Mouse (Mus musculus) forebrain, embryonic 16.5 days (tissue): ENCODE results near the gene Cdhr2. TPM values are rescaled to one million over a fixed set of nuclear protein-coding genes. Genes with fewer than 3 reads are reported as not detected.
A peak's percentile ranks its signal among the peaks of the same experiment; 100 is the strongest.

Experiments used
- ATAC-seq: fragments of 200-750 bp; cut with Nextera tagmentation; 2 replicates; pipeline ENCODE4 v1.8.0; 2017; ENCODE audit warnings: mild to moderate bottlenecking, moderate library complexity
- H3K27ac ChIP-seq: fragments of 300-500 bp; sonication (generic); 2 replicates; pipeline ENCODE4 v1.5.1; 2014; ENCODE audit warnings: low read length, control low read depth
- H3K27me3 ChIP-seq: fragments of 300-500 bp; sonication (generic); replicated peaks from 2 replicates; pipeline ENCODE4 v1.6.1; 2014; ENCODE audit warnings: low read length; ENCODE audit not compliant: control insufficient read depth, insufficient read depth
- H3K36me3 ChIP-seq: fragments of 300-500 bp; sonication (generic); 2 replicates; pipeline ENCODE4 v1.6.1; 2014; ENCODE audit not compliant: control insufficient read depth, insufficient read depth
- H3K4me1 ChIP-seq: fragments of 300-500 bp; sonication (generic); replicated peaks from 2 replicates; pipeline ENCODE4 v1.6.1; 2014; ENCODE audit warnings: low read length; ENCODE audit not compliant: control insufficient read depth, insufficient read depth
- H3K4me2 ChIP-seq: fragments of 300-500 bp; sonication (generic); 2 replicates; pipeline ENCODE4 v1.6.1; 2014; ENCODE audit warnings: mild to moderate bottlenecking, low read length, control low read depth
- H3K4me3 ChIP-seq: fragments of 300-500 bp; sonication (generic); replicated peaks from 2 replicates; pipeline ENCODE4 v1.5.1; 2014; ENCODE audit warnings: mild to moderate bottlenecking, low read length, control low read depth
- H3K9ac ChIP-seq: fragments of 300-500 bp; sonication (generic); replicated peaks from 2 replicates; pipeline ENCODE4 v1.6.1; 2014; ENCODE audit warnings: low read depth, low read length, control low read depth
- H3K9me3 ChIP-seq: fragments of 300-500 bp; sonication (generic); 2 replicates; pipeline ENCODE4 v1.6.1; 2016; ENCODE audit warnings: low read length; ENCODE audit not compliant: control insufficient read depth
- WGBS: fragments of 180-500 bp; shearing (Covaris S2); extraction: QIAGEN DNeasy Blood & Tissue Kit; methylation state at CpG from one replicate; pipeline ENCODE4 v1.1.7; 2014; 5-methylcytosine and 5-hydroxymethylcytosine counted together
- polyA plus RNA-seq: library from polyadenylated mRNA; unstranded; fragments of >200 nt; fragmentation: Nextera tagmentation; extraction: Ambion mirVana; gene quantifications from 2 replicates; pipeline ENCODE4 v1.2.1, GENCODE M21; 2015

Gene Cdhr2
- polyA plus RNA-seq, 1 experiment from 2014 or later = 0.25 TPM

- no peak overlapping the region for H3K9ac ChIP-seq
- H3K27me3 ChIP-seq = no peaks in the 10 kb centered on the region
- peaks cover 52% of the 10 kb centered on the region for H3K4me1 ChIP-seq
- no peak for ATAC-seq
- peaks cover 5% of the 10 kb centered on the region; the same call in 1 of the 2 replicates for H3K36me3 ChIP-seq
- H3K4me2 ChIP-seq = peak overlapping the region; percentile 31
- 37% methylated on average over 6 of the region's 6 CpGs for WGBS
- H3K4me3 ChIP-seq = no peak overlapping the region
- H3K27ac ChIP-seq = no peak overlapping the region
- no peaks in the 10 kb centered on the region for H3K9me3 ChIP-seq
Observed at GRCm38 (mm10) chr13:54746110-54746509, 44.8 kb downstream of the Cdhr2 start.

- Histone ChIP-seq H3K9ac (no peak overlapping the region), H3K4me1 (peaks cover 48% of the 10 kb centered on the region), H3K4me3 (0 out of 2 replicates have a peak overlapping the region, but pooled peaks have one; percentile 11), H3K27me3 (no peaks in the 10 kb centered on the region), H3K9me3 (no peaks in the 10 kb centered on the region), H3K27ac (no peak overlapping the region), H3K4me2 (peak overlapping the region; percentile 83), H3K36me3 (peaks cover 2% of the 10 kb centered on the region; the same call in 1 of the 2 replicates)
- ATAC-seq = no peak
- WGBS = 23% methylated on average over 10 of the region's 10 CpGs
Observed at GRCm38 (mm10) chr13:54746896-54747295, 45.6 kb downstream of the Cdhr2 start.

- peak overlapping the region; percentile 83 for H3K9ac ChIP-seq
- no peaks in the 10 kb centered on the region for H3K27me3 ChIP-seq
- H3K4me2 ChIP-seq = peak overlapping the region; percentile 83
- no peaks in the 10 kb centered on the region for H3K9me3 ChIP-seq
- peaks cover 58% of the 10 kb centered on the region for H3K4me1 ChIP-seq
- peak overlapping the region; percentile 72 for H3K4me3 ChIP-seq
- no peak overlapping the region for H3K27ac ChIP-seq
- WGBS = 80% methylated on average over 8 of the region's 8 CpGs
- H3K36me3 ChIP-seq = peaks cover 2% of the 10 kb centered on the region; the same call in 1 of the 2 replicates
- no peak for ATAC-seq
Observed at GRCm38 (mm10) chr13:54748190-54748589, 46.9 kb downstream of the Cdhr2 start.

- H3K27ac ChIP-seq = peak overlapping the region; percentile 89
- H3K27me3 ChIP-seq = no peaks in the 10 kb centered on the region
- peaks cover 59% of the 10 kb centered on the region for H3K4me1 ChIP-seq
- no peaks in the 10 kb centered on the region for H3K9me3 ChIP-seq
- ATAC-seq = peak; percentile 23; the same call in 1 of the 2 replicates
- peak overlapping the region; percentile 72 for H3K4me3 ChIP-seq
- H3K9ac ChIP-seq = peak overlapping the region; percentile 83
- WGBS = 25% methylated on average over 10 of the region's 10 CpGs
- H3K36me3 ChIP-seq = peaks cover 2% of the 10 kb centered on the region; the same call in 1 of the 2 replicates
- peak overlapping the region; percentile 83 for H3K4me2 ChIP-seq
Observed at GRCm38 (mm10) chr13:54748721-54749060, 47.4 kb downstream of the Cdhr2 start.

GRCm38 (mm10) chr13:54749061-54749863 lies 48.0 kb downstream of the Cdhr2 start:
- Histone ChIP-seq H3K27me3 (no peaks in the 10 kb centered on the region), H3K9me3 (no peaks in the 10 kb centered on the region), H3K4me2 (peak overlapping the region; percentile 83), H3K9ac (peak overlapping the region; percentile 83), H3K36me3 (peaks cover 2% of the 10 kb centered on the region; the same call in 1 of the 2 replicates), H3K4me1 (peaks cover 64% of the 10 kb centered on the region), H3K27ac (peak overlapping the region; percentile 89), H3K4me3 (peak overlapping the region; percentile 72)
- under 1% methylated on average over 82 of the region's 100 CpGs for WGBS
- ATAC-seq = peak; percentile 90

GRCm38 (mm10) chr13:54749864-54750411 lies 48.7 kb downstream of the Cdhr2 start, which contains the start of gene Gprin1:
Gprin1 (minus strand) TSS chr13:54749874.
- H3K4me2 ChIP-seq = peak within 1 kb of the TSS; percentile 83
- peak; percentile 57 for ATAC-seq
- WGBS = 1% methylated on average over 29 of the region's 29 CpGs
- peaks cover 1% of the 10 kb centered on the region; the same call in 1 of the 2 replicates for H3K36me3 ChIP-seq
- H3K27me3 ChIP-seq = no peaks in the 10 kb centered on the region
- H3K27ac ChIP-seq = peak within 1 kb of the TSS; percentile 89
- H3K4me1 ChIP-seq = peaks cover 63% of the 10 kb centered on the region
- no peaks in the 10 kb centered on the region for H3K9me3 ChIP-seq
- H3K9ac ChIP-seq = peak within 1 kb of the TSS; percentile 83
- peak within 1 kb of the TSS; percentile 72 for H3K4me3 ChIP-seq

GRCm38 (mm10) chr13:54750699-54751098 lies 49.4 kb downstream of the Cdhr2 start:
- H3K9ac ChIP-seq = no peak overlapping the region
- no peak overlapping the region for H3K4me2 ChIP-seq
- H3K4me3 ChIP-seq = no peak overlapping the region
- no peaks in the 10 kb centered on the region for H3K36me3 ChIP-seq
- WGBS = 5% methylated on average over 8 of the region's 8 CpGs
- H3K4me1 ChIP-seq = peaks cover 65% of the 10 kb centered on the region
- no peak overlapping the region for H3K27ac ChIP-seq
- no peak for ATAC-seq
- no peaks in the 10 kb centered on the region for H3K9me3 ChIP-seq
- no peaks in the 10 kb centered on the region for H3K27me3 ChIP-seq

GRCm38 (mm10) chr13:54752656-54753055 lies 51.4 kb downstream of the Cdhr2 start:
- H3K9me3 ChIP-seq = no peaks in the 10 kb centered on the region
- 0 out of 2 replicates have a peak, but pooled peaks cover 3% of the 10 kb centered on the region for H3K27me3 ChIP-seq
- H3K4me1 ChIP-seq = peaks cover 65% of the 10 kb centered on the region
- no peak overlapping the region for H3K4me2 ChIP-seq
- H3K9ac ChIP-seq = no peak overlapping the region
- WGBS = 43% methylated on average over 10 of the region's 10 CpGs
- no peaks in the 10 kb centered on the region for H3K36me3 ChIP-seq
- H3K27ac ChIP-seq = no peak overlapping the region; the same call in 1 of the 2 replicates
- no peak for ATAC-seq
- H3K4me3 ChIP-seq = no peak overlapping the region

- H3K9ac ChIP-seq = no peak overlapping the region
- H3K27me3 ChIP-seq = 0 out of 2 replicates have a peak, but pooled peaks cover 3% of the 10 kb centered on the region
- no peak overlapping the region for H3K4me2 ChIP-seq
- H3K4me1 ChIP-seq = peaks cover 60% of the 10 kb centered on the region
- H3K27ac ChIP-seq = no peak overlapping the region
- H3K36me3 ChIP-seq = no peaks in the 10 kb centered on the region
- H3K4me3 ChIP-seq = no peak overlapping the region
- no peaks in the 10 kb centered on the region for H3K9me3 ChIP-seq
- 64% methylated on average over 6 of the region's 6 CpGs for WGBS
- ATAC-seq = no peak
Observed at GRCm38 (mm10) chr13:54753733-54754132, 52.5 kb downstream of the Cdhr2 start.
